Mouse (Mus musculus) liver, embryonic 15.5 days (tissue): ENCODE data around the gene Thap2. TPM values are rescaled to one million over a fixed set of nuclear protein-coding genes. Genes with fewer than 3 reads are reported as not detected.

Experiments used
- ATAC-seq: fragments of 200-750 bp; cut with Nextera tagmentation; 2 replicates; pipeline ENCODE4 v1.8.0; 2017; ENCODE audit warnings: moderate number of reproducible peaks, mild to moderate bottlenecking, moderate library complexity; ENCODE audit not compliant: insufficient read depth
- H3K27ac ChIP-seq: fragments of 300-500 bp; sonication (generic); replicated peaks from 2 replicates; pipeline ENCODE4 v1.5.1; 2015; ENCODE audit warnings: mild to moderate bottlenecking, inconsistent platforms
- H3K27me3 ChIP-seq: fragments of 300-500 bp; sonication (generic); 2 replicates; pipeline ENCODE4 v1.6.1; 2015; ENCODE audit warnings: mild to moderate bottlenecking, inconsistent platforms
- H3K36me3 ChIP-seq: fragments of 300-500 bp; sonication (generic); replicated peaks from 2 replicates; pipeline ENCODE4 v1.6.1; 2015; ENCODE audit warnings: moderate library complexity, mild to moderate bottlenecking, inconsistent platforms
- H3K4me1 ChIP-seq: fragments of 300-500 bp; sonication (generic); replicated peaks from 2 replicates; pipeline ENCODE4 v1.6.1; 2015; ENCODE audit warnings: inconsistent platforms
- H3K4me2 ChIP-seq: fragments of 300-500 bp; sonication (generic); 2 replicates; pipeline ENCODE4 v1.6.1; 2015; ENCODE audit warnings: moderate library complexity, mild to moderate bottlenecking, inconsistent platforms
- H3K4me3 ChIP-seq: fragments of 300-500 bp; sonication (generic); replicated peaks from 2 replicates; pipeline ENCODE4 v1.5.1; 2015; ENCODE audit warnings: mild to moderate bottlenecking, inconsistent platforms
- H3K9ac ChIP-seq: fragments of 300-500 bp; sonication (generic); 2 replicates; pipeline ENCODE4 v1.6.1; 2015; ENCODE audit warnings: moderate library complexity, mild to moderate bottlenecking, inconsistent platforms
- H3K9me3 ChIP-seq: fragments of 300-500 bp; sonication (generic); replicated peaks from 2 replicates; pipeline ENCODE4 v1.6.1; 2016; ENCODE audit warnings: inconsistent platforms
- WGBS: fragments of 180-500 bp; shearing (Covaris S2); methylation state at CpG from one replicate; pipeline ENCODE4 v1.1.7; 2015; ENCODE audit warnings: mixed read lengths; ENCODE audit not compliant: insufficient replicate concordance; 5-methylcytosine and 5-hydroxymethylcytosine counted together
- polyA plus RNA-seq: library from polyadenylated mRNA; unstranded; fragments of >200 nt; fragmentation: Nextera tagmentation; extraction: Ambion mirVana; gene quantifications from 2 replicates; pipeline ENCODE4 v1.2.1, GENCODE M21; 2015

The Thap2 gene
- polyA plus RNA-seq, 1 experiment from 2014 or later: 6.1 TPM

DNA sequence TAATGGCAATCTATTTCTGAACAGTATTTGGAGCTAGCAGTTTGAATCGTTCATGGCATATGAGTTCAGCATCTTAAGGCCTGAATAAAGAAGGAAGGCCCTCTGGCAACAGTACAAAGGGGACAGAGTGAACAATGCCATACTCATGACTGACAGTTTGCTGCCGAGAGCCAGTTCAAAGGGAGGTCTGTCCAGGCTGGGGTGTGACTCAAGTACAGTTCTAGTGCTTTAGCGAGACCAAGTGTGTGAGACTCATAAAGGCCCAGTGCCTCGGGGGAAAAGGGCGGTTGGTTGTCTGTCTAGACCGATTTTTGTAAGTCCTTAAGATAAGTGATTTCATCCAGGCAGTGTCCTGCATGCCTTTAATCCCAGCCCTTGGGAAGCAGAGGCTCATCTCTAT lies 29.7 kb downstream of the Thap2 start:
- 0 out of 2 replicates have a peak, but pooled peaks cover 4% of the 10 kb centered on the region for H3K36me3 ChIP-seq
- WGBS: 79% methylated on average over 6 of the region's 6 CpGs
- H3K4me3 ChIP-seq: no peak overlapping the region
- H3K27ac ChIP-seq: no peak overlapping the region
- H3K27me3 ChIP-seq: no peaks in the 10 kb centered on the region
- no peak overlapping the region for H3K4me2 ChIP-seq
- no peak for ATAC-seq
- H3K4me1 ChIP-seq: peaks cover 9% of the 10 kb centered on the region
- no peak overlapping the region for H3K9ac ChIP-seq
- no peaks in the 10 kb centered on the region for H3K9me3 ChIP-seq

DNA sequence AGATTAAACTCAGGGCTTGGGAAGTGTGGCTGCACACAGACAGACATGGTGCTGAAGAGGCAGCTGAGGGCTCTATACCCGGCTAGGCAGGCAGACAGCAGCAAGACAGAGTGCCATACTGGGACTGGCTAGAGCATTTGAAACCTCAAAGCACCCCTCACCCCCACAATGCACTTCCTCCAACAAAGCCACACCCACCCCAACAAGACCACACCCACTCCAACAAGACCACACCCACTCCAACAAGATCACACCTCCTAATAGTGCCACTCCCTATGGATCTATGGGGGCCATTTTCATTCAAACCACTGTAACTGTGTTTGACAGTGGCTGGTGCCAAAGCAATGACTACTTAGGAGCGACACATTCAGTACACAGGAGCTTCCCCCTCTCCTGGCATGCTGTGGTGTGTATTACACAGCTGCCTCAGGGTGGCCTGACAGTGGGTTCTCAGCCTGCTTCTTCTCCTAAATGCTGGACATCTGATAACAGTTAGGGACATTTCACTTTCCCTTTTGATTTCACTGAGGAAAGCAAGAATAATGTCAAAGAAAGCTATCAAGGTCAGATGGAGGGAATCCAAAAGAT lies 33.3 kb downstream of the Thap2 start:
- Histone ChIP-seq H3K4me2 (no peak overlapping the region), H3K9me3 (no peaks in the 10 kb centered on the region), H3K9ac (no peak overlapping the region), H3K27me3 (no peaks in the 10 kb centered on the region), H3K4me3 (no peak overlapping the region), H3K4me1 (peaks cover 7% of the 10 kb centered on the region), H3K27ac (no peak overlapping the region), H3K36me3 (no peaks in the 10 kb centered on the region)
- WGBS: 62% methylated on average over 2 of the region's 2 CpGs
- peak; percentile 60; the same call in 1 of the 2 replicates for ATAC-seq

DNA sequence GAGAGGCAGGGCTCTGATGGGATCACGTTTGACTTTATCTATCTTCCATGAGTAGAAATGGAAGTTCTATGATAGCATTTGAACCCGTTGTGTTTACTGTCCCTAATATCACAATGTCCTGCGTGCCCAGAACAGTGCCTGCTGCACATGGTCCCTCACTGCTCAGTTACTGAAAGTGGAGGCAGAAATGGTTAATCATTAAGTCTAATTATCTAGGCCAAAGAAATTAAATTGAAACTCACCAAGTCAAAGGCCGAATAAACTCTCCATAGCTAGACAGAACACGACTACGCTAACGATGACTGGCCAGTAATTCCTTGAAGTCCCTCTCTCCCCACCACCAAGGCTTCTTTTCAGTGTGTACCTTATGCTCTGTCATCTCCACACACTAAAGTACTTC lies 34.7 kb downstream of the Thap2 start:
- Histone ChIP-seq H3K4me2 (no peak overlapping the region), H3K36me3 (no peaks in the 10 kb centered on the region; the same call in 1 of the 2 replicates), H3K4me3 (no peak overlapping the region), H3K9ac (no peak overlapping the region), H3K9me3 (no peaks in the 10 kb centered on the region), H3K27me3 (no peaks in the 10 kb centered on the region), H3K4me1 (peaks cover 7% of the 10 kb centered on the region), H3K27ac (no peak overlapping the region)
- no peak for ATAC-seq
- 76% methylated on average over 7 of the region's 7 CpGs for WGBS

DNA sequence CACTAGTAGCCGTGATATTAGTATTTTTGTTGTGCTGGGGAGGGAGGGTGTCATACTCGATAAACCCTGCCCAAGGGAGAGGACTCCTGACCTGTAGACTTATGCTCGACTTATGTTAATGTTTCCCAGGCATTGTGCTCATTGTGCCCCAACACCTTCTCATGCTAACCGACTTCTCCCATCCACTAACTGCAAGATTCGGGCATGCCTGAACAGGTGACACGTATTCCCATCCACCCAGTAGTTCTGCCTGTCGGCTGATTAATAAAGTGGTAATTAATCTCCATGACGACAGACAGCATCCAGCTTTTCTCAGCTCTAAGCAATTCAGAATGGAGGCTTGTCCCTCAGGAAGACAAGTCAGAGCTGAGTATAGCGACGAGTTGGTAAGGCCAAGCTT lies 35.2 kb downstream of the Thap2 start:
- no peak for ATAC-seq
- Histone ChIP-seq H3K27ac (no peak overlapping the region), H3K4me3 (no peak overlapping the region), H3K36me3 (no peaks in the 10 kb centered on the region; the same call in 1 of the 2 replicates), H3K9ac (no peak overlapping the region), H3K27me3 (no peaks in the 10 kb centered on the region), H3K4me2 (no peak overlapping the region), H3K4me1 (peaks cover 7% of the 10 kb centered on the region), H3K9me3 (no peaks in the 10 kb centered on the region)
- 78% methylated on average over 10 of the region's 10 CpGs for WGBS

DNA sequence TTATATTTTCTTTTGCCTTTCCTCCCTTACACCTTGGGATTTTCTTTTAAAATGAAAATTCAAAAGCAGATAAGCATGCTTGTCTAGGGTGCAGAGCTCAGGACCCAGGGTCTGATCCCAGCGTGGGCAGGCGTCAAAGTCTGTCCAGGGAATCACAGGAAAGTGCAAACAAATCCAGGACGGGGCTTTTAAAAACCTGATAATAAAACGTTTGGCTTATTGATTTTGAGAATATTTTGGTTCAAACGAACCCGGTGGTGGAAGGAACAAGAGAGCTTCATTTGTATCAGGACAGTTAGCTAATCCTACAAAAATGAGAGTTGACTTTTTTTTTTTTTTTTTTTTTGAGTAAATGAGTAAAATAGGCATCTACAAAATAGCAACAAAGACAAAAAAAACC lies 36.1 kb downstream of the Thap2 start:
- Histone ChIP-seq H3K4me2 (no peak overlapping the region), H3K9me3 (no peaks in the 10 kb centered on the region), H3K4me1 (peaks cover 7% of the 10 kb centered on the region), H3K9ac (no peak overlapping the region), H3K27me3 (no peaks in the 10 kb centered on the region), H3K4me3 (no peak overlapping the region), H3K27ac (no peak overlapping the region), H3K36me3 (no peaks in the 10 kb centered on the region; the same call in 1 of the 2 replicates)
- 60% methylated on average over 6 of the region's 6 CpGs for WGBS
- no peak for ATAC-seq

DNA sequence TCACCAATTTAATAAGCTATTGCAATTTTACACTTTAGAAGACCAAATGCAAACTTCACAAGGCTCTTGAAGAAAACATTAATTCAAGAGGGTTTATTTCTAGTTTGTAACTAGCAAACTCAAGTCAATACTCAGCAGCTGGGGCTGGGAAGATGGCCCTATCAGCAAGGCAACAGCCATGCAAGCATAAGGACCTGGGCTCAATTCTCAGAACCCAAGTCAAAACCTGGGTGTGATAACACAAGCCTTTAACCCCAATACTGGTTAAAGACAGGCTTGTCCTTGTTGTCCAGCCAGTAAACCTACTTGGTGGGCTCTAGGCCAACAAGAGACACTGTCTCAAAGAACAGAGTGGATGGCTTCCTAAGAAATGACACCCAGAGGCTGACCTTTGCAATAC lies 37.8 kb downstream of the Thap2 start:
- Histone ChIP-seq H3K36me3 (peaks cover 8% of the 10 kb centered on the region), H3K4me3 (no peak overlapping the region), H3K27me3 (no peaks in the 10 kb centered on the region), H3K27ac (no peak overlapping the region), H3K4me2 (no peak overlapping the region), H3K9ac (no peak overlapping the region), H3K9me3 (no peaks in the 10 kb centered on the region), H3K4me1 (peaks cover 7% of the 10 kb centered on the region)
- no peak for ATAC-seq

DNA sequence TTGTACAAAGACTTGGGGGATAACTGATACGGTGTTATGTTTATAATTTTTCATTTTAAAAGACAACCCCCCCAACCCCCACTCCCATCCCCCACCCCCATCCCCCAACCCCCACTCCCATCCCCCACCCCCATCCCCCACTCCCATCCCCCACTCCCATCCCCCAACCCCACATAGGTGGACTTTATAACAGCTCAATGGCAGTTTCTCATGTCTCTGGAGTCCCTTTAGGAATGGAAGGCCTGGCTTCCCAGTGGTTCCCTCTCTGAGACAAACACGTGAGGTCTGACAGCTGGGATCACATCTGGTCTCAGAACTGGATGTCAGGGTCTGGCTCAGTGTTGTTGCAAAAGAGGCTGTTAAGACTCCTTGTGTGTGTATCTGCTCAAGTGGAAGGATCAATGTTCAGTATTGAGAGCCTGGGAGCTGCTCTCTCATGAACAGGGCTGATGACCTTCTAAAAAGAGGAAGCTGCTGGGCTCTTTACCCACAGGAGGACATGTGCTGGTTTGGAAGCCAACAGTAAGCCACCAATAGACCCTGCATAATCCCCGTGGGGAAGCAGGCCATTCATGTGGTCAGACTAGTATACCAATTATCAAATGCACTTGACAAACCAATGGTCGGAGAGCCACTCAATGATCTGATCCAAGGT lies 41.3 kb downstream of the Thap2 start:
- Histone ChIP-seq H3K9me3 (no peaks in the 10 kb centered on the region), H3K4me1 (no peaks in the 10 kb centered on the region), H3K4me3 (no peak overlapping the region), H3K27ac (no peak overlapping the region), H3K36me3 (peaks cover 8% of the 10 kb centered on the region), H3K4me2 (no peak overlapping the region), H3K9ac (no peak overlapping the region), H3K27me3 (no peaks in the 10 kb centered on the region)
- WGBS: 59% methylated on average over 4 of the region's 4 CpGs
- no peak for ATAC-seq

DNA sequence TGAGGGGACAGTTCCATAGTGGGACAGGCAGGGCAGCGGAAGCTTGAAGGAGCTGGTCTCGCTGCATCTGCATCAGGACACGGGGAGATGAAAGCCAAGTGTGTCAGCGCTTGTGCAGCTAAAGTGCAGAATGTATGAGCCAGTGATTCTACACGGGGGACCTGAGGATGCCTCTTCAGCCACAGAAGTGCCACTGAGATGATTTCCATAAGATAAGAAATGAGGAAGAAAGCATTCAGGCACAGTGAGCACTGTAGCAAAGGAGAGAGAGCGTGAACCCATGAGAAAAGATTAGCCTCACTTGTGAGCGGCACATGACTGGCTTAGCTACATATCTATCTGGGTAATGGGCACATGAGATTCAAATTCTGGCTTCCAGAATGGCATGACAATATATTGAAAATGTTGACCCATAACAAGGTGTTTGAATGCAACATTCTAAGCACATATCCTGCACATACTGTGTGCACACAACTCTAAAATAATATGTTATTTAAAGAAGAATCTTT lies 44.4 kb downstream of the Thap2 start:
- WGBS: 66% methylated on average over 7 of the region's 7 CpGs
- Histone ChIP-seq H3K36me3 (peaks cover 8% of the 10 kb centered on the region), H3K27me3 (no peaks in the 10 kb centered on the region), H3K9ac (no peak overlapping the region), H3K9me3 (no peaks in the 10 kb centered on the region), H3K4me2 (no peak overlapping the region), H3K27ac (no peak overlapping the region), H3K4me3 (no peak overlapping the region), H3K4me1 (no peaks in the 10 kb centered on the region)
- no peak for ATAC-seq

DNA sequence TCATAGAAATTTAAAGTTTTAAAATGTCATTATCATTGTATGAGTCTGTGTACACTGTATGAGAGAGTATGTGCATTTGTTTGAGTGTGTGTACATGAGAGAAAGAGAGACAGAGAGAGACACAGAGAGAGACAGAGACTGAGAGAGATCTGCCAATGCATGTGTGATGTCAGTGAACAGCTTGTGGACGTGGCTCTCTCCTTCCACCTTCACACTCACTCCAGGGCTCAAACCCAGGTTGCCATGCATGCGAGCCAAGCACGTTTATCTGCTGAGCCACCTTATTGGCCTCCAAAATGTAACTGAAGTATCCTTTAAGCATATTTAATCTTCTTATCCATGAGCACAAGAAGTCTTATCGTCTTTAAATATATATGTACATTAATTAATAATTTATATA lies 47.3 kb downstream of the Thap2 start:
- no peak for ATAC-seq
- H3K4me1 ChIP-seq: no peaks in the 10 kb centered on the region
- H3K9me3 ChIP-seq: no peaks in the 10 kb centered on the region
- no peaks in the 10 kb centered on the region for H3K27me3 ChIP-seq
- no peak overlapping the region for H3K27ac ChIP-seq
- 68% methylated on average over 4 of the region's 4 CpGs for WGBS
- H3K36me3 ChIP-seq: peaks cover 1% of the 10 kb centered on the region
- no peak overlapping the region for H3K4me2 ChIP-seq
- H3K4me3 ChIP-seq: no peak overlapping the region
- H3K9ac ChIP-seq: no peak overlapping the region

DNA sequence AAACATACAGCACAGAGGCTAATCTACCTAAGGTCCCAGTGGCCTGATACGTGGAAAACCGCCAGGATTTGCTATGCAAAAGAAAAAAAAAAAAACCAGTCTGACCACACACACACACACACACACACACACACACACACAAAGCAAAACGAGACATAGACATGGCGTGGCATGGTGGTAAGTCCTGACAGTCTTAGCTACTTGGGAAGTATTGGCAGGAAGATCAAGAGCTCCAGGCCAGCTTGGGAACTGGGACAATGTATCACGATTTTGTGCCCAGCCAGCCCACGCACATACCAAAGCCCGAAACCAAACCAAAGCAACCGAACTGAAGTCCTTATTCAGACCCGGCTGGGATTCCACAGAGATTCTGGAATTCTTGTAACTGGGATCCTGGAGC lies 50.7 kb downstream of the Thap2 start:
- Histone ChIP-seq H3K27me3 (no peaks in the 10 kb centered on the region), H3K9ac (no peak overlapping the region), H3K4me3 (no peak overlapping the region), H3K36me3 (no peaks in the 10 kb centered on the region), H3K4me2 (no peak overlapping the region), H3K4me1 (no peaks in the 10 kb centered on the region), H3K27ac (no peak overlapping the region), H3K9me3 (no peaks in the 10 kb centered on the region)
- WGBS: 63% methylated on average over 9 of the region's 9 CpGs
- ATAC-seq: no peak

DNA sequence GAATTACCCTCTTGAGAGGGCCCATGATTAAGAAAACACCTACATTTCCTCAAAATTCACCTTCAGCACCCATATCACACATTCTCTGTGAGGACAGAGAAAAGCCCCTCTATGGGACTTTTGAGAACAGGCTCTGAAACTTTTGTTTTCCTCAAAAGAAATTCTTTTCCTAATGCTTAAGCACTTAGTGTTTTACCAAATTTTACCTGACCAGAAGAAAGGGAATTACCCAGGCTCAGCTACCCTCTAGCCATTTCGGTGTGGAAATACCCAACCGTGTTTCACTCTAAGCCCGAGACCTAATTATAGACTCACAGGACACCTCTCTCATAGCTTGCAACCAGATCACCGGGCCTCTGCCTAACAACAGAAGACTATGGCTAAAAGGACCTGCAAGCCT lies 51.2 kb downstream of the Thap2 start:
- ATAC-seq: no peak
- Histone ChIP-seq H3K36me3 (no peaks in the 10 kb centered on the region), H3K9ac (no peak overlapping the region), H3K27ac (no peak overlapping the region), H3K27me3 (no peaks in the 10 kb centered on the region), H3K4me1 (no peaks in the 10 kb centered on the region), H3K4me3 (no peak overlapping the region), H3K4me2 (no peak overlapping the region), H3K9me3 (no peaks in the 10 kb centered on the region)
- 76% methylated on average over 4 of the region's 4 CpGs for WGBS
